Mouse (Mus musculus) activated CD4-positive, CD25-positive, alpha-beta regulatory T cell, adult 9 weeks (primary cell): Measurements from ENCODE around the gene Klc4. TPM values are rescaled to one million over a fixed set of nuclear protein-coding genes. Genes with fewer than 3 reads are reported as not detected.

Experiments used
- polyA plus RNA-seq: library from polyadenylated mRNA; unstranded; fragments of 100-300 nt; shearing (Covaris generic); gene quantifications from one replicate; pipeline ENCODE4 v1.2.1, GENCODE M21; 2017

Klc4 gene
- 27.1 TPM for polyA plus RNA-seq

DNA sequence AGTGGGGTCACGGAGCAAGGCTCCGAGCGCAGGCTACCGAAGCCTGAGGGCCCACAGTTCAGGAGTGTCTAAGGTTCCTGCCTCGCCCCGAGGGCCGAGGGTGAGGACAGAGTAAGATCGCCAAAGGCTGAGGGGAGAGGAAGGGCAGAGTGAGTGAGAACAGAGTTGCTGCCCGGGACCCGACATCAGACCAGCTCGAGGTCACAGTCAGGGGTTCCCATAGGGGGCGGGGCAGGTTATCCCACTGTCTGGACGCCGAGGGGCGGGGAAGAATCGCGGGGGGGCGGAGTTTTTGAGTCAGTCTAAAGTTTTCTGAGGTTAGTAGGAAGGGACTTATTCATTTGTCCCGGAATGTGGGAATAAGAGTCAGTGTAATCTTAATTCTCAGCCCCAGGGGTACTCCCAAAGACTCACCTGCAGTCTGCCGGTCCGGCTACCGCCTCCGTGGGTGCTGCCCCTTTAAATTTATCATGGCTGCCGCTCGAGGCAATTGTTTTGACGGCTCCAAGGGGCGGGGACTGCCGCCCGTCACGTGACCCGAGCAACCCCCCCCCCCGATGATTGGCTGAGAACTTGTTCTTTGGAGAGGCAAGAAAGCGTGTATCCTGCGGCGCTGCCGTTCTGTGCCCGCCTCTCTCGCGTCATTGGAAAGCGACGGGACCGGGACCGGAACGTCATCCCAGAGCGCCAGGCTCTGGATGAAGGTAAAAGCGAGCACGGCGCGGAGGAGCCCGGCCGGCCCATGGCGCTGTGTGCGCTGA is at the start of gene Klc4, which contains the start of gene Mrpl2:
Gene Klc4, minus strand, starts transcription at position 462 of the 761 bp plus-strand sequence.
Gene Mrpl2, plus strand, starts transcription at position 669 of the 761 bp plus-strand sequence.

DNA sequence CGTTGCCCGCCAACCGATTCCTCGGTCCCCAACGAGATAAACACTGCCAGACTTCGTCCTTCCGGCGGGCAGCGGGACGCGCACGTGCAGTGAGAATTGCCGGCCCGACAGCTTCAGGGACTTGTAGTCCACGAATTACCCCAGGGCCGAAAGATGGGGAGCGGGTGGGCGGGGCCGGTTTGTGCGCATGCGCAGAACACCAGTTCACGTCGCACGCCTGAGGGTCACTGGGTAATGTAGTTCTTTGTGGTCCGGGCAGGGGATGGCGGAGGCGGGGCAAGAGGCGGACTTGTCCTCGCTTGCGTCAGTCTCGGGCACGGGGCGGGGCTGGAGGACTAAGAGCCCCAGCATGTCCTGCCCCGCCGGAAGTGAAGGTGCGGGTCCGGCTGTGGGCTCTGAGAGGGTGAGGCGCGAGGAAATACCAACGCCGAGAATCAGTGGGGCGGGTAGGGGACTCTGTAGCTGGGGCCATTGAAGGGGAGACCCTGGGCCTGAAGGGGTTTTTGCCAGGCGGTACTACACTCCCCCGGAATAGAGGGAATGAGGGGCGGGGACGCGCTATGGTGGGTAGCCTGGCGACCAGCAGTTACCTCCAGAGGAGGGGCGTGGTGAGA is 35.0 kb upstream of the Klc4 start, which contains the start of gene Klhdc3:
Gene Klhdc3, minus strand, starts transcription at position 155 of the 614 bp plus-strand sequence.

DNA sequence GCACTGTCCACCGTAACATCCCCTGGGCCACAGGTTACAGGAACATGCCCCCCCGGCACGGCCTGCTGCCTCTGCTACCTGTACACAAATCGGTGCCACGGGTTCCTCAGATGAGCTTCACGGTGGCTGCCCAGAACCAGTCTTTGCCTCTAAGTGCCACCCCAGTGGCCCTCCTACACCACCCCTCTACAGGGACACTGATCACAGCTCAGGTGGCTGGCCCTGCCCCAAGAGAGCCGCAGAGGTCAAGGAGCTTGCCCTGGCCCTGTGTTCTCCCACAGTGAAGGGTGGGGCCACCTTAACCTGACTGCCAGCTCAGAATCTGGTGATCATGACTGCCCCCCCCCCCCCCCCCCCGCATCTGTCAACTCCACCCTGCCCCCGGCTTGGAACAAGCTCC is 32.6 kb upstream of the Klc4 start, which contains the start of gene Mea1:
Gene Mea1, plus strand, starts transcription at position 378 of the 400 bp plus-strand sequence.

DNA sequence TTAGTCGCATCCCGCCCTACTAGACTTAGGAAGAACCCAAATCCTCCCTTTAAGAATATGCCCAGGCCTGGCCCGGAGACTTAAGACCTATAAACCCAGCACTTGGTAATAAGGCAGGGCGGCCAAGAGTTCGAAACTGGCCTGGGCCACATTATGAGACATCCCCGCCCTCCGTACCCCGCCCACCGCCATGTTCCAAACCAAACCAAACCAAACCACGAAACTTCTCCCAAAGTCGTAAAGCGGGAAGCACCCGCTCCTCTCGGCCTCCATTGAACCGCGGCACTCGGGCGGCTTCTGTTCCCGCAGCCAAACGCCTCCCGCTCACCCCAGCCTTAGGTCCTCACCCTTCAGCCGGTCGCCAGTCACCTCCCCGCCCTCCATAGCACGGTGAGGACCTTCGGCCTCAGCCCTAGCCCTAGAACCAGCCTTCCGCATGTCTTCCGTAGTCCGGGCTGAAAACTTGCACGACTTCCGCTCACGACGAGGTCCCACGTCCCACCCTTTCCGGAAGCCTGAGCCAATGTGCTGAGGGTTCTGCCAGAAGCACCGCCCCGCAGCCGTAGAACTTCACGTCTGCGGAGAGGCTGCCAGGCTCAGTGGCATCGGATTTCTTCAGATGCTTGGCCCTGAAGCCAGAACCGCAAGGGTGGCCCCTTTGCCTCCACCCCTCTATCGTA is 28.2 kb upstream of the Klc4 start, which contains the start of gene Rrp36:
Gene Rrp36, minus strand, starts transcription at position 503 of the 680 bp plus-strand sequence.

DNA sequence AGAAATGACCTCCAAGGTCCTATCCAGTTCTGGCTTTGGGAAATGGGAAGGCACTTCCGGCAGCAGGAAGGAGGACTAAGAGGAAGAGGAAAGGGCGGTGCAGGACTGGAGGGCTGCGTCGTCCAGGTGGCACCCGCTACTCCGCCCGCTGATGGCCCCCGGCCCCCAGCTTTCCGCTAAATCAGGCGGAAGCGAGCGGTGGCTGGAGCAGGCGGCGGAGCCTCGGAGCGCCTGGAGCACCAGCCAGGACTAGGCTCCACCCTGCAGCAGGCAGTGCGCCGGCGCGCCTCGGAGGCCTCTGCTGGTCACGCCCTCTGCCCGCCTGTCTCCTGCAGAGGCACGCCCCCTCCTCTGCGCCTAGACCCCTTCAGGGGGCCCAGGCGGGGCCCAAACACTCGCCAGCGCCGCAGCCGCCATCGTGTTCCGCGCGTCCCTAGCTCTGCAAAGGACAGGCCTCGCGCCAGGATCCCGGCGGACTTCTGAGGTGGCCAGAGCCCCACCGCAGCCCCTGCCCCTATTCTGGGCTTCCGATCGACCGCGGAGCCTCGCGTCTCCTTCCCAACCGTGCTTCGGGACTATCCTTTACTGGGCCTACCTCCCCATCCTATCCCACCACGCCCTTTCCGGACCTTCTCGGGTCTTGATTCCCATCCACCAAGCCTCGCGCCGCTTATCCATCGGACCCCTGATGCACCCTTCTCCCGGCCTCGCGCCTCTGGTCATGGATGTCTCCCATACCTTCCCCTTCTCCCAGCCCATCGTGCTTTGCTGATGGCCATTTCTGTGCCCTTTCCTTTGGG is 4.6 kb upstream of the Klc4 start, which contains the start of gene Cul7:
Gene Cul7, plus strand, starts transcription at position 106 of the 800 bp plus-strand sequence.

DNA sequence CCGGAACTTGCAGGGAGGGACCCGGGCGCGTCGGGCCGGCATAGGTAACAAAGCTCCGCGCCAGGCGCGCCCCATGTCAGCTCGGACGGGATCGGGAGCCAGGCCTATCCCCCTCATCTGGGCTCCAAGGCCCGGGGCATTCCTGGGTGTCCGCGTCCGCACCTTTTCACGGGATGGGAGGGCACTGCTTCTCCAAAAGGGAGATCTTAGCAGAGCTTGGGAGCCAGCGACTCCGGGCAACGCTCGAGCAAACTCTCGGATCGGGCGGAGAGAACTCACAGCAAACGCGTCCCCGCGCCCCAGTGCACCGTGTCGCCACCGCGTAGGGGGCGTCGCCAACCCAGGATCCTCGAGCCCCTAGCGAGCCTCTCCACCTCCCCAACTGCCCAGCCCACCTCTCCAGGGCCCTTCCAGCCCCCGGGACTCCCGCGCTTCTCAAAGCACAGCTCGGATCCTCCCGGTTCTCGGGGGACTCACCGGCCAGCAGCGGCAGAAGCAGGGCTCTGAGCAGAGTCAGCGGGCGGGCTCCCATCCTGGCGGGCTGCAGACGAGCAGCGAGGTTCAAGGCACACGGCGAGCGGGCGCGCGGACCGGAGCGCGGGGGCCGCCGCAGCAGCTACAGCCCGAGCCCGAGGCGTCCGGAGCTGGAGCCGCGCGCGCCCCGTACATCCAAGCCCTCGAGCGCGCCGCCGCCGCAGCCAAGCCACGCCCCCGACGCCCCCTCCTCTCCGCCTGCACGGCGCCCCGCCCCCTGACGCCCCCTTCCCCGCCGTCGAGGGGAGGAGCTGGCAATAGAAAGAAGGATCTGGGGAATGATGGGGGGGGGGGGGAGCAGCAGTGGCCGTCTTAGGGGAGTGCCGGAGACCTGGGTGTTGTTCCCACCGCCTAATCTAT is 16.8 kb downstream of the Klc4 start, which contains the start of gene Ptk7:
Gene Ptk7, minus strand, starts transcription at position 714 of the 894 bp plus-strand sequence.

Other genes starting within 250 kb of the Klc4 start
- not detected for gene Crip3, start 217.1 kb downstream of the Klc4 start, polyA plus RNA-seq
- gene Slc22a7, start 207.6 kb downstream of the Klc4 start, polyA plus RNA-seq, result not detected
- gene Ttbk1, start 158.3 kb downstream of the Klc4 start, polyA plus RNA-seq, result 0.15 TPM
- 8.3 TPM for gene Dnph1, start 149.3 kb downstream of the Klc4 start, polyA plus RNA-seq
- 9.2 TPM for gene Cul9, start 99.6 kb downstream of the Klc4 start, polyA plus RNA-seq
- 4.5 TPM for gene Srf, start 89.8 kb downstream of the Klc4 start, polyA plus RNA-seq
- not detected for gene Ptk7, start 16.5 kb downstream of the Klc4 start, polyA plus RNA-seq
- 62.4 TPM for gene Mrpl2, start 207 bp upstream of the Klc4 start, polyA plus RNA-seq
- 12.7 TPM for gene Cul7, start 4.3 kb upstream of the Klc4 start, polyA plus RNA-seq
- gene Rrp36, start 28.3 kb upstream of the Klc4 start, polyA plus RNA-seq, result 69.6 TPM
- 184 TPM for gene Mea1, start 32.8 kb upstream of the Klc4 start, polyA plus RNA-seq
- 82.1 TPM for gene Klhdc3, start 34.9 kb upstream of the Klc4 start, polyA plus RNA-seq
- gene Ppp2r5d, start 59.1 kb upstream of the Klc4 start, polyA plus RNA-seq, result 57.8 TPM
- 3.1 TPM for gene Pex6, start 65.4 kb upstream of the Klc4 start, polyA plus RNA-seq
- 0.27 TPM for gene Gnmt, start 83.1 kb upstream of the Klc4 start, polyA plus RNA-seq
- gene Cnpy3, start 106.2 kb upstream of the Klc4 start, polyA plus RNA-seq, result 57.0 TPM
- not detected for gene Ptcra, start 117.7 kb upstream of the Klc4 start, polyA plus RNA-seq
- 30.9 TPM for gene 2310039H08Rik, start 126.6 kb upstream of the Klc4 start, polyA plus RNA-seq
- 154 TPM for gene Rpl7l1, start 136.7 kb upstream of the Klc4 start, polyA plus RNA-seq
- 17.6 TPM for gene Bicral, start 212.5 kb upstream of the Klc4 start, polyA plus RNA-seq
- 18.5 TPM for gene Tbcc, start 244.7 kb upstream of the Klc4 start, polyA plus RNA-seq